Mouse (Mus musculus) MEL (cell line): ENCODE measurements at regions not wholly inside any gene's neighbourhood (a gene's known extent, or its start where the extent isn't known, plus 50 kb on each side); places are given as distances from the start of the nearest gene placed in this dataset.

ENCODE experiments used
- DNase-seq: peaks from one replicate; pipeline ENCODE4 v3.0.0; 2011; ENCODE audit warnings: low read depth, low spot score
- H3K27ac ChIP-seq: 2 replicates; pipeline ENCODE4 v1.5.1; 2012; ENCODE audit warnings: low read depth, mild to moderate bottlenecking, control low read depth, low read length, moderate library complexity; ENCODE audit not compliant: control insufficient read depth
- H3K27me3 ChIP-seq, 2 experiments: fragments of 150-350 bp in 1 of 2; sonication (generic) in 1 of 2; 2 replicates each; pipeline ENCODE4 v1.6.1; 2012; ENCODE audit warnings: low read length in 2 of 2, mild to moderate bottlenecking in 2 of 2, improper control_type of control experiment in 1 of 2, moderate library complexity in 1 of 2; ENCODE audit not compliant: insufficient read depth in 2 of 2, control insufficient read depth in 1 of 2
- H3K36me3 ChIP-seq, 2 experiments: 2 replicates each; pipeline ENCODE4 v1.6.1; 2012 to 2014; ENCODE audit warnings: low read length in 2 of 2, improper control_type of control experiment in 1 of 2, inconsistent platforms in 1 of 2, mild to moderate bottlenecking in 1 of 2; ENCODE audit not compliant: insufficient read depth in 2 of 2, control insufficient read depth in 1 of 2
- H3K4me1 ChIP-seq, 2 experiments: fragments of 150-350 bp in 1 of 2; sonication (generic) in 1 of 2; 2 replicates each; pipeline ENCODE4 v1.6.1; 2012; ENCODE audit warnings: low read length in 2 of 2, improper control_type of control experiment in 1 of 2, mild to moderate bottlenecking in 1 of 2; ENCODE audit not compliant: insufficient read depth in 2 of 2, control insufficient read depth in 1 of 2
- H3K4me3 ChIP-seq, 2 experiments: fragments of 150-350 bp in 1 of 2; sonication (generic) in 1 of 2; 2 replicates each; pipeline ENCODE4 v1.5.1; 2012; ENCODE audit warnings: low read depth in 2 of 2, low read length in 2 of 2, mild to moderate bottlenecking in 2 of 2, moderate library complexity in 2 of 2, control low read depth in 1 of 2, improper control_type of control experiment in 1 of 2; ENCODE audit not compliant: control insufficient read depth in 1 of 2, insufficient read depth in 1 of 2
- H3K79me2 ChIP-seq: 2 replicates; pipeline ENCODE4 v1.6.1; 2012; ENCODE audit warnings: mild to moderate bottlenecking, low read length, moderate library complexity; ENCODE audit not compliant: control insufficient read depth, poor library complexity, insufficient read depth
- H3K9ac ChIP-seq: 2 replicates; pipeline ENCODE4 v1.6.1; 2012; ENCODE audit warnings: low read depth, mild to moderate bottlenecking, control low read depth, low read length, moderate library complexity; ENCODE audit not compliant: control insufficient read depth, poor library complexity, severe bottlenecking
- H3K9me3 ChIP-seq: fragments of 150-350 bp; sonication (generic); replicated peaks from 2 replicates; pipeline ENCODE4 v1.6.1; 2012; ENCODE audit warnings: mild to moderate bottlenecking, low read length, improper control_type of control experiment, moderate library complexity; ENCODE audit not compliant: insufficient read depth
- JUND ChIP-seq: IDR thresholded peaks from 2 replicates; pipeline ENCODE4 v1.6.1; 2011; ENCODE audit warnings: low read depth, mild to moderate bottlenecking, improper control_type of control experiment, low read length
- MAZ ChIP-seq: IDR thresholded peaks from 2 replicates; pipeline ENCODE4 v1.6.1; 2012; ENCODE audit warnings: low read depth, mild to moderate bottlenecking, inconsistent platforms, low read length, improper control_type of control experiment
- MYB ChIP-seq: IDR thresholded peaks from 2 replicates; pipeline ENCODE4 v1.6.1; 2011; ENCODE audit warnings: mild to moderate bottlenecking, low read depth, low read length, improper control_type of control experiment

DNA sequence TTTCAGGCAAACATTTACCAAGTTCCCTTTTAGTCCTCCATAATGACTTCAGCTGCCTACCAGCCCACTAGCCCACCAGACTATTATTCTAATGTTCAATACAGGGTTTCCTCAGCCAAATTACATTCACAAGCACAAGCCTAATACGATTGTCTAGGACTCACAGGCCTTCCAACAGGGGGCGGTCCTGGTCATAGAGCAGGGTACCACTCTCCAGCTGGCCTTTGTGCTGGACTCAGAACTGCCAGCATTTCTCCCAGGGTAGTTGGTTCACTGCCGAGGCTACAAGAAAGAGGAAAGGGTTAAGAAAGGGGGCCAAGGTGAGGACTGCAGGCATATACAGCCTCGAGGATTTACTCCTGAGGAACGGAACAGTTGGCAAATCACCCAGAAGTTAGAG is 108.8 kb downstream of the Adcyap1r1 start:
- no peaks in the 10 kb centered on the region for H3K9me3 ChIP-seq
- TF ChIP-seq MYB (no peak), MAZ (no peak)
- no peaks in the 10 kb centered on the region for H3K27me3 ChIP-seq
- H3K4me3 ChIP-seq, result no peak overlapping the region
- no peaks in the 10 kb centered on the region for H3K79me2 ChIP-seq
- no peak overlapping the region for H3K9ac ChIP-seq
- no peak overlapping the region for H3K27ac ChIP-seq
- H3K4me1 ChIP-seq, result no peaks in the 10 kb centered on the region
- DNase-seq, result no peak
- no peaks in the 10 kb centered on the region for H3K36me3 ChIP-seq

DNA sequence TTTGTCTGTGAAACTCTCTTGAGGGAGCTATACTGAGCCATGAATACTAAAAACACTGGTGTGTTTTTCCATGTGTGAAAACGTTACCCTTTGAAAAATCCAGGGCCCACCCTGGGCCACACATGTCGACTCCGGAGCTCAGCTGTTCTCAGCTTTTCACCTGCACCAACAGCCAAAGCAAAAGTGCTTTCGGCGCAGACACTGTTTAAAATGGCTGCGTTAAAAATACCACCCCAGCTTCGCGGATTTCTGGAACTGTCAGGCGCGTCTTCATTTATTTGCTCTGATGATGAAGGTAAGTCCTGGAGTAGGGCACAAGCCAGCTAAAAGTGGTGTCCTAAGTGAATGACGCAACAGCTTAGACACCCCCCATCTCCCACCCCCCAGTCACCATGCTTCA is 108.0 kb downstream of the Adcyap1r1 start:
- TF ChIP-seq JUND, result no peak
- no peak overlapping the region for H3K27ac ChIP-seq
- H3K27me3 ChIP-seq, result no peaks in the 10 kb centered on the region
- no peaks in the 10 kb centered on the region for H3K9me3 ChIP-seq
- no peaks in the 10 kb centered on the region for H3K36me3 ChIP-seq
- H3K4me1 ChIP-seq, result no peaks in the 10 kb centered on the region
- no peaks in the 10 kb centered on the region for H3K79me2 ChIP-seq
- no peak overlapping the region for H3K4me3 ChIP-seq
- no peak overlapping the region for H3K9ac ChIP-seq
- DNase-seq, result no peak
